Mouse (Mus musculus) cerebellum, adult 8-10 months (tissue): ENCODE results near the gene Vdac1.
"Not testable (repeated sequence)": the region's sequence is repeated elsewhere in the genome, so short reads cannot be mapped to it uniquely, and the experiment has no call there.

Experiments used
- DNase-seq: peaks from one replicate; pipeline ENCODE4 v3.0.0; 2022

Gene Vdac1

GRCm38 (mm10) chr11:52377579-52377978 is 16.9 kb downstream of the Vdac1 start:
- DNase-seq, result no peak

DNA sequence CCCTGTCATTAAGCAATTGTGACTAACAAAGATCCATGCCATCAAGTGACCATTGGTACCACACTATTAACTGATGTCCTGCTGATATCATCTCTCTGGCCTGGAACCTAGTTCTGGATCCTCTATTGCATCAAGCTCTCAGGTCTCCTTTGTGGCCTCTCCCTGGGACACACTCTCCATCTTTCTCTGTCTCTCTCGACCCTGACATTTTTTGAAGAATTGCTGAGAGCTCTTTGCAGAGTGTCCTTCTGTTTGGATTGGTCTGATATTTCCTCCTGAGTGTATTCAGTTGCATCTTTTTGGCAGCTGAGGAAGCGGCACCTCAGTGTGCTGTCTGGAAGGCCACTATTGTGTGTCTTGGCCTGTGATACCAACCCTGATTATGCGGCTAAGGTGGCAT is 18.6 kb downstream of the Vdac1 start:
- no peak for DNase-seq

DNA sequence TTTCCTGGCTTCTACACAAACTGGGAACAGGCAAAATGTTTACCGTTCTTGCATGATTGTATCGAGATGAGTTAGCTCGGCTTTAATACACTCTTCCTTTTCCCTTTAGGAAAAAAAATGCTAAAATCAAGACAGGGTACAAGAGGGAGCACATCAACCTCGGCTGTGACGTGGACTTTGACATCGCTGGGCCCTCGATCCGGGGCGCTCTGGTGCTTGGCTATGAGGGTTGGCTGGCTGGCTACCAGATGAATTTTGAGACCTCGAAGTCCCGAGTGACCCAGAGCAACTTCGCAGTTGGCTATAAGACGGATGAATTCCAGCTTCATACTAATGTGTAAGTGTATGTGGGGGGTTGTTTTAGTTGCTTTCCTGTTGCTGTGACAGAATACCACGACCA is 23.1 kb downstream of the Vdac1 start:
- no peak for DNase-seq

- DNase-seq, result no peak
These were observed 24.0 kb downstream of the Vdac1 start for GRCm38 (mm10) chr11:52384667-52385066.

DNA sequence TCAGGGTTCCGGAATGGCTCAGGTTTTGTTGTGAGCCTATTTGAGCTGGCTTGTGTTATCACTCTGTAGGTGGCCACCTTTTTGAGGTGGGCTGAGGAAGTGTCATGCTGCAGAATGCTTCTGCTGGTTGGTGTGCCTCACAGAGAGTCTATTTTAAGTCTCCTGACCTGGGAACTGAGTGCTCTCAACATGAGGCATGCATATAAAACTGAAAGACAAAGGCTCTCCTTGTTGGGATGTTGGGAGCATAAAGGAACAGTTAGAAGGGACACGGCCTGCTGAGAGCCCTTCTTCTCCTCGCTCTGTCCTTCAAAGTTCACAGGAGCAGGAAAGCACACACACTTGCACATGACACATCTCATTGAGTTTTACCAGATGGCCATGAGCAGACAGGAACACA is 26.2 kb downstream of the Vdac1 start:
- no peak for DNase-seq

DNA sequence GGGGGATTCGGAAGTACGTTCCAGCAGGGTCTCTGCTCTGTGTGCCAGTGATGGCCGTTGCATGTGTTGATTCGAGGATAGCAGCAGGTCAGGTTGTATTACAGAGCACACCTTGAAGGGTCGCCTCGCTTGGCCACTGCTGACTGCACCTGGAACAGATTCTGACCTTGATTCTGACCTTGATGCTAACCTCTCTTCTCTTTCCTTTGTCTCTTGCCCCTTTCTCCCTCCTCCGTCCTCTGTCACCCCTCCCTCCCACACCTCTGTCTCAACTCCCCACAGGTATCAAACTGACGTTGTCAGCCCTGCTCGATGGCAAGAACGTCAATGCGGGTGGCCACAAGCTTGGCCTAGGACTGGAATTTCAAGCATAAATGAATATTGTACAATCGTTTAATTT is 27.5 kb downstream of the Vdac1 start:
- no peak for DNase-seq

DNA sequence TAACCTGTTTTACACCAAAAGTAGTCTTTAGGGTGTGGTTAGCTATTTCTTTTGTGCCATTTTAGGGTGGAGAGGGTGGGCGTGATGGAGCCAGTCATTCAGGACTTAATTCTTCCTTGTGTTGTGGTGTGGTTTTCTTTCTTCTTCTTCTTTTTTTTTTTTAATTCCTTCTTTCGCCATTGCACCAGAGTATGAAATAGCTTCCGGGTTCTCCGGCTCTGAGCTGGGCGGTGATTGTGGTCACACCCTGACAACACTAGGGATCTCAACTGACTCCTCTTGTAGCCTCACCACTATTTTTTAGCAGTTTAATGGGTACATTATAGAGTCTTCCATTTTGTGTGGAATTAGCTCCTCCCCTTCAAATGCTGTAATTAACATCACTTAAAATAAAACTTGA is 28.3 kb downstream of the Vdac1 start:
- not testable (repeated sequence) for DNase-seq

- DNase-seq, result no peak
These were observed 29.3 kb downstream of the Vdac1 start for GRCm38 (mm10) chr11:52389933-52390332.

DNA sequence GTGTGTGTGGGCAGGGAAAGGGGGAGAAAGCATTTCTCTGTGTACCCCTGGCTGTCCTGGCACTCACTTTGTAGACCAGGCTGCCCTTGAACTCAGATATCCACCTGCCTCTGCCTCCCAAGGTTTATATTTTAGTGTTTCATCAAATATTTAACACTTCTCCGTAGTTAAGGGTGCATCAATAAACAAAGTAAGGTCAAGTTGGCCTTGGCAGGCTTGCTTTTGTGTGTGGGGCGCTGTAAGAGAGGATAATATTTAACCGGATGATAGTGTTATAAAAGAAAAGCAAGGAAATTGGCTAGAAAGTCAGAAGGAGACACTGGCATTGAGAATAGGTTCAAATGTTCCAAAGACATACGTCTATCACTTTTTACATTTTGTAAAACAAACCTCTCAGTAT is 33.8 kb downstream of the Vdac1 start:
- no peak for DNase-seq

DNA sequence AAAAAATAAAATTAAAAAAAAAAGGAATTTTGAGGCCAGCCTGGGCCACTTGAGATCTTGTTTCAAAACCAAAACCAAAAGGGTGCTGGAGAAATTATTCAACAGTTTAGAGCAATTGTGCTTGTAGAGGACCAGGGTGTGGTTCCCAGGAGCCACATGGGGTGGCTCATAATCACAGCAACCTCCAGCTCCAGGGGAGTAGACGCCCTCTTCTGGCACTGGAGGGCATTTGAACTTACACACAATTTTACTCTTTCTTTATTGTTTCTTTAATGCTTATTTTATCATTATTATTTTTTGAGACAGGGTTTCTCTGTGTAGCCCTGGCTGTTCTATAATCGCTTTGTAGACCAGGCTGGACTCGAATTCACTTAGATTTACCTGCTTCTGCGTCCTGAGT is 34.7 kb downstream of the Vdac1 start:
- no peak for DNase-seq

DNA sequence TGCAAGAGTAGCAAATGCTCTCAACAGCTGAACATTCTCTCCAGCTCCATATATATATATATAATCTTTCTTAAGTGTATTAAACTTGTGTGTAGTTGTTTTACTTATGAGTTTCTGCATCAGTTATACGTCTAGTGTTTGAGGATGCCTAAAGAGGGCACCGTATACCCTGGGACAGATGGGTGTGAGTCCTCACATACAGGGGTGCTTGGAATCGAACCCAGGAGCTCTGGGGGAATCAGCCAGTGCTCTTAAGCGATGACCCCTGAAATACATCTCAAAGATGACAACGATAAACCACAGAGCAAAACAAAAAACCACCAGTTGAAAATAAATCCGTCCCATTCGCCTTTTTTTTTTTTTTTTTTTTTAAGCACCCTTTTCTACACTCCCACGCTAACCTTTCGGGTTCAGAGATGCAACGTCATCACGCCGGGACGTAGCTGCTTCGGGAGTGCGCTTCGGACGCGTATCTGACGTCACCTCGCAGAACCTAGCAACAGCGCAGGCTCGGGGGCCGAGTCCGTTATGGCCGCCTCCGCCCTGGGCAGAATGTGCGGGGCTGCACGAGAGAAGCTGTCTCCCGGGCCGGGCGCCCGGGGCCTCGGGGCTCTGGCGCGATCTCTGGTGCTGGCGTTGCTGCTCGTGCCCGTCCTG is 35.4 kb downstream of the Vdac1 start, which contains the start of gene 9530068E07Rik:
Gene 9530068E07Rik, plus strand, starts transcription at position 489 of the 657 bp plus-strand sequence.
- peak; percentile 88 for DNase-seq

DNA sequence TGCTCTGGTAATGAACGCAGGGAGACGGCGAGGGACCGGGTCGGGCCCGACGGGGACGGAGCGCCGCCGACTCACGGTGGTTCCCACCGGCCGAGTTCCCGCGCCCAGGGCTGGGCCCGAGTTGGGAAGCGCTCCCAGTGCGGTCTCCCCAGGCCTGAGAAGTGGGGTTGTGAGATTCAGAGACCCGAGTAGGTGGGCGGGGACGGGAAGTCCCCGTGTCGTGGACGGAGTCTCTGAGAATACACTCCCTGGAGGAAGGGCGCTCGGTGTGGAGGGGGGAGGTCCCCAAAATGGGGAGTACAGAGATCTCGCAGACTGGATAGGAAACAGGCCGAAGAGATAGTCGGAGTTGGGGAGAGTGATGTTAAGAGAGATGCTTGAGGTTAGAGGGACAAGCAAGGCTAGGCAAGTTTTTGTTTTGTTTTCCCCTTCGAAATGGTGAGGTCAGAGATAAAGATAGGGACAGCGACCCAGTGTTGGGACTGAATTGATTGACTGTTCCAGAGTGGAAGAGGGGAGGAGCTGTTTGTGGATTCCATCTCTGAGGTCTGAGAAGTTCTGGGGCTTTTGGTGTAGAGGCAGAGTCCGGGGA is 36.0 kb downstream of the Vdac1 start:
- DNase-seq, result no peak

DNA sequence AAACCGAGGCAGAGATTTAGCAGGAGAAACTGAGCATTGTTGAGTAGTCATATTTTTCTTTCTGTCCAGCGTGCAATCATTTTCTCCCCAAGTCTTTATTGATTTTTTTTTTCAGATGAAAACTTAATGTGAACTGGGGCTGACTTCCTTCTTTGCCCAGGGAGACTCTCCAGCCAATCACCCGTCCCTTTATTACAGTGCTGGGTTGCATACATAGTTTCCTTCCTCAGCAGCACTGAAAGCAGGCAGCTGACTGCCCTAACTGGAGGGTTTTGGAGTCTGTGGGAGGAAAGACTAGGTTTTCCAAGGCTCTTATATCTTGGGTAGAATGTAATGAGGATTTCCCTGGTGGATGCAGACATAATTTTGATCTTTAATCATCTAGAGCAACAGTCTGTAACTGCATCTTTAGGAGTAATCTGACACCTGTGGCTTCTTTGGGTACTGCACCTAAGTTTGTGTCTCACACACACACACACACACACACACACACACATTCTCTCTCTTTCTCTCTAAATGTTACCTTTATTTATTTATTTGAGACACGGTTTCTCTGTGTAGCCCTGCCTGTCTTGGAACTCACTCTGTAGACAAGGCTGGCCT is 36.8 kb downstream of the Vdac1 start:
- no peak for DNase-seq

DNA sequence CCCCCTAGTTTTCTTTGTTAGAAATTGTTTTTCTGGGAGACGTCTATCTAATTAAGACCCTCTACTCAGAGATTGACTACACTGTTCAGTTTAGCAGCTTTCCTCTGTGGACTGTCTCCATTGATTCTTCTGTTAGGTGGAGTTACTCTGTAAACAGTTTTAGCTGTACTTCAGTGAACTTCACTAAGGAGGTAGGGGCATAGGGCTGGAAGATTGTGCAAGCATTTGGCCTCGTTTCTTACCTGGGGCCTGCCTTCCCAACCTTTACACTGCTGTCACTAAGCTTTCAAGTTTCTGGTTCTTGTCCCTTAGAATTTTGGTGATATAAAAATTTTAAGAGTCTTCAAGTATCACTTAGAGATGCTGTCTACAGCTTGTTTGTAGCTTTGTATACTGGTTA is 40.8 kb downstream of the Vdac1 start:
- no peak for DNase-seq

GRCm38 (mm10) chr11:52402566-52402965 is 41.9 kb downstream of the Vdac1 start:
- DNase-seq, result no peak

DNA sequence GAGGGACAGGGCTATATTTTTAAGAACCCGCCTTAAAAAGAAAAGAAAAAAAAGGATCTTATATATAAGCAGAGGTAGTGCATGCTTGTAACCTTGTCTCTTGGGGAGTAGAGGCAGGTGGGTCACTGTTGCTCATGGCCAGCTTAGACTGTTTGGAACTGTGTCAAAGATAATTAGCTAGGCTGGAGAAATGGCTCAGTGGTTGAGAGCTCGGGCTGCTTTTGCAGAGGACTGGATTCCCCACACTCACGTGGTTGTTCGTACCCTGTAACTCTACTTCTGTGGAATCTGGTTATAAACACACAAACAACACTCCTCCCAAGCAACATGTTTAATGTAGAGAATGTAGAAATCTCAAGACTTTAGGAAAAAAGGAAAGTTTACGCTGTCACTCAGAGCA is 43.5 kb downstream of the Vdac1 start:
- no peak for DNase-seq

- no peak for DNase-seq
These were observed 44.6 kb downstream of the Vdac1 start for GRCm38 (mm10) chr11:52405196-52405688.

GRCm38 (mm10) chr11:52409316-52409715 is 48.7 kb downstream of the Vdac1 start:
- DNase-seq, result no peak

DNA sequence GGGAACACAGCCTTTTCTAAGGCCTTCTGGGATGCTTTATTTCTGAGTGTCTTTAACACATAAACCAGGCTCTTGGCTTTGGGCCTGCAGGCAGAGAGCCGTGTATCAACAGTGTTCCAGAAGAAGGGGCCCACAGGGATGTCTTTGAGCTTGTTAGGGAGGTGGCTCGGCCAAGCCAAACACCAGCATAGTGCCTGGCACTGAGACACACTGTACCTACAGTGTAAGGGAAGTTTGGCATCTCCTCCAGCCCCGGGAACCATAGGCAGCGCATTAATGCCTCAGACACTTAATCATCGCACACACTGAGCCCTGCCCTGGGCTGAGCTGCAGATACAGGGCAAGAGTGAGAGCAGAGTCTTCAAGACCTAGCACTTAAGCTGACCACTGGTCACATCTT is 57.7 kb downstream of the Vdac1 start:
- DNase-seq, result no peak

GRCm38 (mm10) chr11:52419246-52419645 is 58.6 kb downstream of the Vdac1 start:
- DNase-seq, result no peak

DNA sequence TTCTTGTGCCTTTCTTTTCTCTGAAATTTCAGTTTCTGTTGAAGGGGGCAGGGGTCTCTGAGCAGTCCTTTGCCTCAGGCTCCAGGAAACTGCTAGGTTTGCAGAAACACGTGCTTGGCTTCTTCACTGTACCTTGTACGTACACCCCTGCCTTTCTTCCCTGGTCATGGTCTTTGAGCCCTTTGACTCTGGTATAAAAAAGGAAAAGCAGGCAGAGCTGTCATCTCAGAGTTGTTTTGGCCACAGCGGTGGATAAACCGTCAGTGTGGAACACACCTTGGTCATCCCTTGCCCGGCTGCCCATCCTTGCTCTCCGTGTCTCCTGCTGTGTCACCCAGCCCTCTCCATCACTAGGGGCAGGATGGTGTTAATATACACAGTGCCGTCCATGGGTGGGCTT is 59.2 kb downstream of the Vdac1 start:
- DNase-seq, result no peak

GRCm38 (mm10) chr11:52420296-52421052 is 59.8 kb downstream of the Vdac1 start:
- DNase-seq, result no peak

GRCm38 (mm10) chr11:52421053-52421778 is 60.6 kb downstream of the Vdac1 start:
- peak; percentile 59 for DNase-seq
